Mouse (Mus musculus) forebrain, embryonic 12.5 days (tissue): ENCODE measurements around the gene Dgkz. TPM values are rescaled to one million over a fixed set of nuclear protein-coding genes. Genes with fewer than 3 reads are reported as not detected.

Experiments used
- ATAC-seq: fragments of 200-750 bp; cut with Nextera tagmentation; 2 replicates; pipeline ENCODE4 v1.8.0; 2017; ENCODE audit warnings: moderate TSS enrichment; ENCODE audit not compliant: low FRiP score
- H3K27ac ChIP-seq: fragments of 300-500 bp; sonication (generic); 2 replicates; pipeline ENCODE4 v1.5.1; 2016; ENCODE audit warnings: mild to moderate bottlenecking
- H3K27me3 ChIP-seq: fragments of 300-500 bp; sonication (generic); 2 replicates; pipeline ENCODE4 v1.6.1; 2016; ENCODE audit warnings: mild to moderate bottlenecking
- H3K36me3 ChIP-seq: fragments of 300-500 bp; sonication (generic); replicated peaks from 2 replicates; pipeline ENCODE4 v1.6.1; 2016; ENCODE audit warnings: mild to moderate bottlenecking
- H3K4me1 ChIP-seq: fragments of 300-500 bp; sonication (generic); 2 replicates; pipeline ENCODE4 v1.6.1; 2016
- H3K4me2 ChIP-seq: fragments of 300-500 bp; sonication (generic); 2 replicates; pipeline ENCODE4 v1.6.1; 2016; ENCODE audit warnings: mild to moderate bottlenecking, moderate library complexity
- H3K4me3 ChIP-seq: fragments of 300-500 bp; sonication (generic); replicated peaks from 2 replicates; pipeline ENCODE4 v1.5.1; 2016; ENCODE audit warnings: mild to moderate bottlenecking
- H3K9ac ChIP-seq: fragments of 300-500 bp; sonication (generic); 2 replicates; pipeline ENCODE4 v1.6.1; 2016; ENCODE audit warnings: mild to moderate bottlenecking
- H3K9me3 ChIP-seq: fragments of 300-500 bp; sonication (generic); 2 replicates; pipeline ENCODE4 v1.6.1; 2016
- WGBS: fragments of 180-500 bp; shearing (Covaris S2); methylation state at CpG from one replicate; pipeline ENCODE4 v1.1.7; 2016; 5-methylcytosine and 5-hydroxymethylcytosine counted together
- polyA plus RNA-seq: library from polyadenylated mRNA; unstranded; fragments of >200 nt; fragmentation: Nextera tagmentation; extraction: Ambion mirVana; gene quantifications from 2 replicates; pipeline ENCODE4 v1.2.1, GENCODE M21; 2016

The Dgkz gene
- polyA plus RNA-seq: 24.4 and 28.5 TPM in 2 replicates

DNA sequence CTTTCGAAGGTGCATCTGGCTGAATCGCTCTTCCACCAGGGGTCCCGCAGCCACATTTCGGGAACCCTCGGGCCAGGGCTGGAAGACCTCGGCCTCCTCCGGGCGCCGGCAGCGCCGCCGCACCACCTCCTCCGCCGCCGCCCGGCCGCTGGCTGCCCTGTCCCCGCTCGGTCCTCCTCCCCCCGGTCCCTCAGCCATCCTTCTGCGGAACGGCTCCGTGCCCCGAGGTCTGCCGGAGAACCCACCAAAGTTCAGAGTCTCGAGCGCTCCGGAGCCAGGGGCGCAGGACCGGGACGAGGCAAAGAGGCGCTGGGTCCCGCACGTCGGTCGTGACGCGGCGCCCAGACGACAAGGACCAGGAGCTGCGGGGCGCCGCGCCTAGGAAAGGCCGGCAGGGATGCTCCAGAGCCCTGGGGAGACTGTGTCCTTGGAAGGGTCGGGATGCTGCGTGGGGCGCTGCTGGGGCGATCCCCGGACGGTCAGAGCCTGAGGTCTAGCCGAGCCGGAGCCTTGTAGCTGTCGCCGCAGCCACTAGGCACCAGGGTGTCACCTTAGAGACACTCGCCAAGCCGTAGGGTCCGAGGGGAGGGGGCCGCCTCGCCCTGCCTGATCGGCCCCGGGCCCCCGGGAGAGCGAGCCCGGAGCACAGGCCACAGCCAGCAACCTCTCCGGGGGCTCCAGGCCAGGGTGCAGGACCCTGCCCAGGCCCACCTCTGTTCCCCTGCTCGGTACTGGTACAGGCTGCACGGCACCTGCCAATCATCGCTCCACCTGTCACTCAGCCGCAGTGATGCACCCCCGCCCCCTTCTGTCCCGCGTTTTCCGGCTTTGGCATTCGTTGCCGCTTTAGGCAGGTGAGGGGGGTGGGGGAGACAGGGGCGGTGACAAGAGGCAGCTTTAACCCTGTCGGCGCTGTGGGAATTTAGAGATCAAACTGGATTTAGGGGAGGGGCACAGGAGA is at the start of gene Dgkz:
TSS of gene Dgkz (minus strand) at position 284 of the 961 bp plus-strand sequence.
- Histone ChIP-seq H3K36me3 (no peaks in the 10 kb centered on the region), H3K9me3 (no peaks in the 10 kb centered on the region), H3K27ac (no peak within 1 kb of the TSS), H3K4me1 (peaks cover 69% of the 10 kb centered on the region), H3K27me3 (peaks cover 71% of the 10 kb centered on the region), H3K4me2 (peak within 1 kb of the TSS; percentile 63), H3K4me3 (peak within 1 kb of the TSS; percentile 42), H3K9ac (peak within 1 kb of the TSS; percentile 47)
- 1% methylated on average over 71 of the region's 79 CpGs for WGBS
- ATAC-seq: peak; percentile 57

DNA sequence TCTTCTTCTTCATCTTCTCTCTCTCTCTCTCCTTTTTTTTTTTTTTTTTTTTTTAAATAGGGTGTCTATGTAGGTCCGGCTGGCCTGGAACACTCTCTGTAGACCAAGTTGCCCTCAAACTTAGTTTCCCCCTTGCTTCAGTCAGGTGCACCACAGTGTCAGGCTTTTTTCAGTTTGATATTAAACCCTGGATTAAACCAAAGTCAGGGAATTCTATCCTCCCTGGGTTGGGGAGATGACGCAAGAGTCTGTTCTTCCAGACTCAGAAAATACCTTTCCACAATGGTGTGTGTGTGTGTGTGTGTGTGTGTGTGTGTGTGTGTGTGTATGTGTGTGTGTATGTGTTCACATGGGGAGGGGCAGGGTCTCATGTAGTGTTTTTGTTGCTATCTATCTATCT is 49.5 kb upstream of the Dgkz start:
- Histone ChIP-seq H3K36me3 (no peaks in the 10 kb centered on the region), H3K9me3 (no peaks in the 10 kb centered on the region), H3K9ac (no peak overlapping the region), H3K27ac (no peak overlapping the region), H3K4me1 (peaks cover 12% of the 10 kb centered on the region), H3K4me2 (no peak overlapping the region), H3K27me3 (peaks cover 55% of the 10 kb centered on the region), H3K4me3 (no peak overlapping the region)
- ATAC-seq: no peak
- WGBS: 90% methylated on average over 2 of the region's 2 CpGs

DNA sequence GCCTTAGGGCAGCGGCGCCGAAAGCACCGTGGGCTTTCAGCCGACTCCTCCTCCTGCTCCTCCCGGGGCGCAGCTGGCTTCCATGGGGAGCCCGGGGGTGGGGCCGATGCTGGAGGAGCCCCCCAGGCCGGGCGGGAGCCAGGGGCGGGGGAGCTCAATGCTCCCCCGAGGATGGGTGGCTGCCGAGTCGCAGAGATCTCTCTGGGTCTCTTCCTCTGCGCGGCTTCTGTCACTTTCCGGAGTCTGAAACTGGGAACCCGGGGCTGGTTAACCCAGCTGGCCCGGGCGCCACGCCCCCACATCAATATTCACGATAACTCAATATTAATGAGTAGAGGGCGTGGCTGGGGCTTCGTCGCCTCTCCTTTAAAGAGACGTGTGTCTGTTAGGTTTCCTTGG is 48.6 kb upstream of the Dgkz start, which contains the start of gene Creb3l1:
TSS of gene Creb3l1 (minus strand) at position 229 of the 399 bp plus-strand sequence.
- Histone ChIP-seq H3K4me3 (peak within 1 kb of the TSS; percentile 53), H3K9me3 (no peaks in the 10 kb centered on the region), H3K4me2 (peak within 1 kb of the TSS; percentile 99), H3K27me3 (peaks cover 55% of the 10 kb centered on the region), H3K9ac (peak within 1 kb of the TSS; percentile 65), H3K27ac (no peak within 1 kb of the TSS), H3K4me1 (peaks cover 12% of the 10 kb centered on the region), H3K36me3 (no peaks in the 10 kb centered on the region)
- ATAC-seq: peak; percentile 57
- WGBS: 2% methylated on average over 26 of the region's 27 CpGs

DNA sequence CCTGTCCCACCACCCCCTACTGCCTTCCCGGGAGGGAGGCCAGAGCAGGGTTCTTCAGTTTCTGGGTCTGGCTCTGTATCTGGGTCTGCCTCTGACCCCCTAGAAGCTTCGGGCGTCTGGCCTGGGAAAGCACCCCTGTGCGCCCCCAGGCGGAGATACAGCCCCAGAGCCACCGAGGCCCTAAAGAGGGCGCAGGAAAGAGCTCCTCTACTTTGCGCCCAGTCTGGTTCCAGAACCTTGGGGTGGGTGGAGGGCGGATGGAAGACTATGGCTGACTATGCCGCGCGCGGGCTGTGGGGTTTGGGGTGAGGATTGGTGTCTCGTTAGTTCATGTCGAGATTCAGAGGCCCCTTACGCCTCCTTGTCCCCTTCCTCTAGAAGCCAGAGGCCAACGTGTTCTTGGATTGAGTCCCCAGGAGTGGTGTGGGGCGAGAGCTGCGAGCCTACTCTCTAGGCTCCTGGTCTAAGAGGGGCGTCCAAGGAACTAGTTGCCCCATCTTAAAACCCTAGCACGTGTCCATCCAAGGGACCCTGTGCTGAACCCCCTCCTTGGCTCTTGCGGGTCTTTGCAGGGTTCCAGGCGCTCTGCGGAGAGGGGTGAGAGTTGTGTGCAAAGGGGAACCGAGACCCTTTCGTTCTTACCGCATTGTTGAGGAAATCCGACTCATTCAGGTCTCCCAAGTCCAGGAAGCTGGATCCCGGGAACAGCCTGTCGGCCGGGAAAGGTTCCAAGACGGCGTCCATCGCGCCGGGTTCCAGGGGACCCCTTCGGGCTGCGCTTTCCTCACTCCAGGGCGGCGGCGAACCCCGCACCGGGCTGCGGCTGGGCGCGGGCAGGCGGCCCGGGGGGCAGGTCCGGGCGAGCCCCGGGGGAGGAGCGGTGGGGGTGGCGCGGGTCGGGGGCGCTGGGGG is 48.0 kb upstream of the Dgkz start:
- peak; percentile 53 for ATAC-seq
- Histone ChIP-seq H3K36me3 (no peaks in the 10 kb centered on the region), H3K27me3 (peaks cover 55% of the 10 kb centered on the region), H3K4me3 (peak overlapping the region; percentile 53), H3K4me1 (peaks cover 12% of the 10 kb centered on the region), H3K4me2 (peak overlapping the region; percentile 99), H3K9me3 (no peaks in the 10 kb centered on the region), H3K9ac (peak overlapping the region; percentile 65), H3K27ac (no peak overlapping the region)
- 4% methylated on average over 54 of the region's 56 CpGs for WGBS

DNA sequence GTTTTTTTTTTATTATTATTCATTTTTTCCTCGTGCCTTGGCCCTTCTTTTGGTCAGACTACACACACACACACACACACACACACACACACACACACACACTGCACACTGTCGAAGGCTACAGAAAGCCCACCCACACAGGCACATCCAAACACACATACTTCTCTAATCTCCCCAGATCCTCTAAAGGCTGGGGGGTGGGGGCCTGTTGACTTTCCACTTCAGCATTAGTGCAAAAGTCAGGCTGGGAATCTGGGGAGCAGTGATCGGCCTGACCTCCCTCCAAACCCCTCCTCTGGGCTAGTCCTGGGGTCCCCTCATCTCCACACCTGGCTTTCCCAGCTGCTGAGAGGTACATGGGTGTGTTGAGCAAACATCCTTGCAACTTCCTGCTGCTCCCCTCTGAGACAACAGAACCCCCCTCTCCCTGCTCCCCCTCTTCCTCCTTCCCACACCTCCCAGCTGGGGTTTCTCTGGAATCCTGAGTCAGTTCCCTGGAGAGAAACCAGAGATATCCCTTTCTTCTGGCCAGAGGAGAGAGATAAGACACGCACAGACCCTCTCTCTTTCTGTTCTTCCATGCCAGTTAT is 45.1 kb upstream of the Dgkz start:
- Histone ChIP-seq H3K4me2 (no peak overlapping the region), H3K4me3 (no peak overlapping the region), H3K4me1 (peaks cover 12% of the 10 kb centered on the region), H3K27me3 (peaks cover 46% of the 10 kb centered on the region), H3K9ac (no peak overlapping the region), H3K36me3 (no peaks in the 10 kb centered on the region), H3K27ac (no peak overlapping the region), H3K9me3 (no peaks in the 10 kb centered on the region)
- ATAC-seq: no peak
- 59% methylated on average over 4 of the region's 4 CpGs for WGBS

DNA sequence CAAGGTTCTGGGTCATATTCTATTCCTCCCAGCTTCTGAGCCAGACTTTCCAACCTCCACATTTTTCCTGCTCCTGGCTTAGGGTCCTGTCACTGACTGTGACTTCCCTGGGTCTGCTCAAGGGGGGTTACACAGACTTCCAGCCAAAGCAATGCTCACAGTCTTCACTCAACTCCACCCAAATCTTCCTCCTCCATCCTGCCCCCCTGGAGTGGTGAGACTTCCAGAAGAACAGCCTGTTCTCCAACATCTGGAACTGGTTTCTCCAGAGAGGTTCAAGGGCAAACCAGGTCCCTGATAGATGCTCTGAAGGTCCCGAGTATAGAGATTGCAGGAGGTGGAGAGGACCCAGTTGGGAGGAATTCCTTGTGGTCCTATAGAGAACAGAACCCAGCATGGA is 41.8 kb upstream of the Dgkz start:
- Histone ChIP-seq H3K27me3 (peaks cover 16% of the 10 kb centered on the region), H3K9me3 (no peaks in the 10 kb centered on the region), H3K4me3 (no peak overlapping the region), H3K36me3 (no peaks in the 10 kb centered on the region), H3K9ac (no peak overlapping the region), H3K4me2 (no peak overlapping the region), H3K4me1 (no peaks in the 10 kb centered on the region), H3K27ac (no peak overlapping the region)
- no peak for ATAC-seq
- 90% methylated on average over 1 of the region's 1 CpGs for WGBS

DNA sequence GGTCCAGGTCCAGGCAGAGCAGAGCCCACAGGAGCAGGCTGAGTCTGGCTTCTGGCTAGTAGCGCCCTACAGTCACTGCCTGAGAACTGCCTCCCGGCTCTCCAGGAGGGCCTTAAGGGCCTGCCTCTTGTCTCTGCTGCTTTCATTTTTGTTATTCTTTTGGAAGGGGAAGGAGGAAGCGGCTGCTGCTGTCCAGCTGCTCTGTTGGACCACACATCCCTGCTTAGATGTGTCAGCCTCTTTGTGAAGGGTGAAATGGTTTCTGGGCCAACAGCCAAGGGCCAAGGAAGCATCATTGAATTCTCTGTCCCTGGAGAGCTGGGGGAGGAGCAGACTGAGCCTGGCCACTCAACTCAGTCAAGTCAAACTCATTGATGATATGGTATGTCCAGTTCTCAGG is 41.3 kb upstream of the Dgkz start:
- no peak overlapping the region for H3K9ac ChIP-seq
- H3K27ac ChIP-seq: no peak overlapping the region
- H3K4me2 ChIP-seq: no peak overlapping the region
- peaks cover 11% of the 10 kb centered on the region for H3K27me3 ChIP-seq
- no peaks in the 10 kb centered on the region for H3K36me3 ChIP-seq
- no peaks in the 10 kb centered on the region for H3K4me1 ChIP-seq
- no peak for ATAC-seq
- 64% methylated on average over 3 of the region's 3 CpGs for WGBS
- H3K4me3 ChIP-seq: no peak overlapping the region
- no peaks in the 10 kb centered on the region for H3K9me3 ChIP-seq

DNA sequence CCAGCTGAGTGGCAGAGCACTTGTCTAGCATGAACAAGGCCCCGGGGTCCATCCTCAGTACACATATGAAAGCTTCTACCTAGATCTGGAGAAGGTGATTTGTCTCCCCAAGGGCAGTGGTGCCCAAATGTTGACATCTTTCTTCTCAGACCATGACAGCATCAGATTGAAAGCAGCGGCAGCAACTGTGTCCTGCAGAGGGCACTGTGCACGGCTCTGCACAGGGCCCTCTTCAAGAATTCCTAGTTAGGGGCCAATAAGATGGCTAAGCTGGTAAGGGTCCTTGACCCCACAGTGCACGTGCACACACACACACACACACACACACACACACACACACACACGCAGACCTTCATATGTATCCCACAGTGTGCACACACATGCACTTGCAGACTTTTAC is 39.2 kb upstream of the Dgkz start:
- H3K9ac ChIP-seq: no peak overlapping the region
- H3K36me3 ChIP-seq: no peaks in the 10 kb centered on the region
- ATAC-seq: no peak
- no peak overlapping the region for H3K27ac ChIP-seq
- H3K4me2 ChIP-seq: no peak overlapping the region
- 76% methylated on average over 5 of the region's 5 CpGs for WGBS
- no peaks in the 10 kb centered on the region for H3K4me1 ChIP-seq
- no peaks in the 10 kb centered on the region for H3K9me3 ChIP-seq
- peaks cover 13% of the 10 kb centered on the region for H3K27me3 ChIP-seq
- H3K4me3 ChIP-seq: no peak overlapping the region

DNA sequence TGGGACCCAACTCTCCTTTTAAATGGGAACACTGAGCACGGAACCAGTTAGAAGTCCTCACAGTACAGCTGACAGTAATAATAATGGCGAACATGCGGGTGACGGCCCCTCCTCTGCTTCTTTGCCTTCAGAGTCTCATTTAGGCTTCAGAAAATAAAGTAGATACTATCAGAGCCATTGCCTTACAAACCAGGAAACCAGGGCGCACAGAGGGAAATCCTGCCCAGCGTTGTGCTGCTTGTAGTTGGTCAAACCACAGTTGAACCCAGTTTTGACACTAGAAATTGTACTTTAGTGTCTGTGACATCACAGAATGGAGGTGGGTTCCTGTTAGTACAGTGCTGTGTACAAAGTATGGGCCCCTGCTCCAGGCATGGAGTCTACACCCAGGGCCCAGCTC is 38.6 kb upstream of the Dgkz start:
- H3K36me3 ChIP-seq: no peaks in the 10 kb centered on the region
- no peak for ATAC-seq
- no peak overlapping the region for H3K4me3 ChIP-seq
- no peak overlapping the region for H3K4me2 ChIP-seq
- WGBS: 83% methylated on average over 6 of the region's 6 CpGs
- H3K9me3 ChIP-seq: no peaks in the 10 kb centered on the region
- no peak overlapping the region for H3K9ac ChIP-seq
- peaks cover 19% of the 10 kb centered on the region for H3K27me3 ChIP-seq
- no peak overlapping the region for H3K27ac ChIP-seq
- no peaks in the 10 kb centered on the region for H3K4me1 ChIP-seq

DNA sequence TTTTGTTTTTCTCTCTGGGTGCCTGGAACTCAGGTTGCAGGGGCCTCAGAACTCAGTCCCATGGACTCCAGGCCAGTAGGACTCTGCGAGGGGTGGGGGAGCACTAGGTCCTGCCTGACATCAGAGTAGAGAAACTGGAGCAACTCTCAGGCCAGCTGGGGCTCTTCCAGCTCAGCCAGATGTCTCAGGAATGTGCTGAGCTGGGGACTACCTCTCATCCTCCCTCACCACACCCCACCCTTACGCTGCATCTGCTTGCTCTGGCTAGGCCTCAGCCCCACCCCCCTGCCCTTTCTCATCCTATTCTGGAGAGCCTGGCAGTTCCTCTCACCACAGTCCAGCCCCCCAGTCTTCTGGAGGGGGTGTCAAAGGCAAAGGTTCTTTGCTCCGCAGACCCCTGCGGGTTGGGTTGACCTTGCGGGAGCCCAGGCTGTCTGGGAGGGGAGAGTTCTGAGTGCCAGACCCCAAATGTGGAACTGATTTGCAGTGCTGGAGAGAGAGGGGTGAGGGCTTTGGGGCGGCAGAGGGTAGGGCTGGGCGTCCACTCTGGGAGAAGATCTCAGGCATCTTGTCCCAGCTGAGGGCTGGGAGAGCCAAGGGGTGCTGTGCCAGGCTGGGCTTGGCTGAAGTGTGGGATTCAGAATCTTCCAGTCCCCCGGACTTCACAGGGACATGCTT is 37.2 kb upstream of the Dgkz start:
- no peak for ATAC-seq
- no peak overlapping the region for H3K9ac ChIP-seq
- H3K4me2 ChIP-seq: no peak overlapping the region
- H3K27ac ChIP-seq: 0 out of 2 replicates have a peak overlapping the region, but pooled peaks have one; percentile 19
- no peaks in the 10 kb centered on the region for H3K9me3 ChIP-seq
- peaks cover 22% of the 10 kb centered on the region for H3K27me3 ChIP-seq
- 48% methylated on average over 8 of the region's 8 CpGs for WGBS
- no peak overlapping the region for H3K4me3 ChIP-seq
- no peaks in the 10 kb centered on the region for H3K36me3 ChIP-seq
- peaks cover 6% of the 10 kb centered on the region; the same call in 1 of the 2 replicates for H3K4me1 ChIP-seq

DNA sequence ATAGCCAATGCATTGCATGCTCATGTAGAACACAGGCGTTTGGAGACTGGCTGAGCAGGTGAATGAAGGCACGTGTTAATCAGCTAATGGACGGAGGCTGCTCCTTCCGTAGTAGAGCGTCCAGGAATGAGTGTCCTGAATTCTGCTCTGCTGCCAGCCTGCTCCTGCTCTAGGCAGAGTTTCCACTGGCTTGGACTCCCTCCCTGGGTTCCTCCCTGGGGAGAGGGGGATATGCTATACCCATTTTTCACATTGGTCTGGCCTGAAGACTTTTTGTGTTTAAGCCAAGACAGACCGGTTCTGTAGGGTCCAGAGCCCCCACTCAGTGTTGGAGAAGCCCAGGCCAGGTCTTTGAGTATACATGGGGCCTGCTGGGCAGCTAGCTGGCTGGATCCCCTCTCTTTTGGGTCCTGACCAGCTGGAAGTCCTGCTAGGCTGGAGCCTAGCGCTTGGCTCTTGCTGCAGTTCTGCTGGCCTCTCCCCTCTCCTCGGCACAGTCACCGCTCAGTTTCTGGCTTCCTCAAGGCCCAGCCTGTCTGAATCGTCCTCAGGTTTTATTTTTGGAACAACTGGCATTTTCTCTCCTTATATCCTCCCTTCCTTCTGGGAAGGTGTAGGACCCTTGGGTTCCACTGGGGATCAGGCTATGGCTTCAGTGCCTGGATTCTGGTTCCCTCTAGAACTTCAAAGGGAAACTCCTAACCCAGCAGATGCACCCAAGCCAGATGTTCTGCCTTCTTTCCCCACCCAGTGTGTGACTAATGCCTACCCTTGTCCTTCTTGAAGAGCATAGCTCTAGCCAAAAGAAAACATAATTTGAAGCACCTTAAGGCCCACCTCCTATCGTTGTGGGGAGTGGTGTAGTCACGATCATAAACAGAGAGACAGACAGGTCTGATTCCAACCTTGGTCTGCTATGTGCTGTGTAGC is 36.0 kb upstream of the Dgkz start:
- Histone ChIP-seq H3K9me3 (no peaks in the 10 kb centered on the region), H3K27me3 (peaks cover 30% of the 10 kb centered on the region), H3K4me3 (no peak overlapping the region), H3K9ac (no peak overlapping the region), H3K36me3 (no peaks in the 10 kb centered on the region), H3K27ac (no peak overlapping the region), H3K4me2 (no peak overlapping the region), H3K4me1 (peaks cover 18% of the 10 kb centered on the region)
- no peak for ATAC-seq
- WGBS: 84% methylated on average over 12 of the region's 12 CpGs
